Mouse (Mus musculus) T-helper 17 cell (primary cell): ENCODE results near the gene Ces1a.

Experiments used
- in situ Hi-C, 2 experiments: fragments of 300-600 bp; cut with MboI, MseI; formaldehyde crosslinking; loops; 1 replicate in 1 of 2; 2 replicates in 1 of 2; pipeline ENCODE4 v1.15.1; 2025; ENCODE audit warnings: high pct_unique_total_duplicates in 2 of 2

Ces1a gene

GRCm38 (mm10) chr8:92998600-92998999, 49.4 kb downstream of the Ces1a start:
- in situ Hi-C loops = loop anchor here in 1 of 2 experiments (25.0 kb wide), 1 partner anchor 914 kb away; no protein-coding TSS in a partner anchor

- in situ Hi-C loops = loop anchor here in 1 of 2 experiments (25.0 kb wide), 1 partner anchor 915 kb away; no protein-coding TSS in a partner anchor
Measured at GRCm38 (mm10) chr8:92996840-92997239, 51.2 kb downstream of the Ces1a start.

- in situ Hi-C loops = loop anchor here in 1 of 2 experiments (25.0 kb wide), 1 partner anchor 928 kb away; no protein-coding TSS in a partner anchor
Measured at GRCm38 (mm10) chr8:92984376-92984775, 63.6 kb downstream of the Ces1a start.

- in situ Hi-C loops = loop anchor here in 1 of 2 experiments (25.0 kb wide), 1 partner anchor 930 kb away; no protein-coding TSS in a partner anchor
Measured at GRCm38 (mm10) chr8:92982491-92982890, 65.5 kb downstream of the Ces1a start.

DNA sequence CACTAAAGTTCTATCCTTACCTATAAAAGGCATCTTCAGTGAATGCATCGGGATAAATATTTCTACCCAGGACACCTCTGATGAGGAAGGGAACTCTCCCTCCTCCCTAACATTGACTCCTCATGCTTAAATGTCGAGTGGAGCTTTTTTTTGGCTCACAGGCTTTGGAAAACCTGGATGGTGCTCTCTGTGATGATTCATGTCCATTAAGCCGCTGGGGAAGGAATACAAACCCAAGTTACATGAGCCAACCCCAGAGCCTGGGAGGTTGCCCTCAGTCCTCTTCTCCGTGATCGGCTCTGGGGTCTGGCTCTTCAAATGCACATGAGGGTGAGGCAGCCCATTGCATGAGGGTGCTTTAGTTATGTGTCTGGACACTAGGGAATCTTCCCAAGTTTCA, 71.3 kb downstream of the Ces1a start:
- in situ Hi-C loops = loop anchor here in 1 of 2 experiments (25.0 kb wide), 1 partner anchor 936 kb away; no protein-coding TSS in a partner anchor

DNA sequence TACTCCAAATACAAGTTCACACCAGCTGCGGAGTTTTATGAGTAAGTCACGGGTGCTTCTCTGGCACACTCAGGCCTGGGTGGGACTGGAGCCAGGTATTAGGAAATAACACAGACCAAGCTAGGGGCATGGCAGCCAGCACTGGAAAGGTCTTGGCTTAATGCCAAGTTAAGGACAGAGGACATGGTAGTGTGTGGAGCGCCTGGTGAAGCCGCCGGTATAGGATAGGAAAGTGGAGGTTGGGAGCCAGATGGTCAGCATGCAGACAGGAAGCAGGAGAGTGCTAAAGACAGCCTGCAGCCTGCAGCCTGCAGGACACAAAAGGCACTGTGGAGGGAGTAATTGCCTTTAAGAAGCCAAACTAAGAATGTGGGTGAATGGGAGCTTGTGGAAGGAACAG, 75.0 kb downstream of the Ces1a start:
- in situ Hi-C loops = no loop called here
